Mouse (Mus musculus): Measurements from ENCODE around the gene Unc45b. TPM values are rescaled to one million over a fixed set of nuclear protein-coding genes. Genes with fewer than 3 reads are reported as not detected.
"Not testable (repeated sequence)": the region's sequence is repeated elsewhere in the genome, so short reads cannot be mapped to it uniquely, and the experiment has no call there.

Unc45b gene
- total RNA-seq, 2 experiments from 2014 or later, result 115 to 124 TPM

DNA sequence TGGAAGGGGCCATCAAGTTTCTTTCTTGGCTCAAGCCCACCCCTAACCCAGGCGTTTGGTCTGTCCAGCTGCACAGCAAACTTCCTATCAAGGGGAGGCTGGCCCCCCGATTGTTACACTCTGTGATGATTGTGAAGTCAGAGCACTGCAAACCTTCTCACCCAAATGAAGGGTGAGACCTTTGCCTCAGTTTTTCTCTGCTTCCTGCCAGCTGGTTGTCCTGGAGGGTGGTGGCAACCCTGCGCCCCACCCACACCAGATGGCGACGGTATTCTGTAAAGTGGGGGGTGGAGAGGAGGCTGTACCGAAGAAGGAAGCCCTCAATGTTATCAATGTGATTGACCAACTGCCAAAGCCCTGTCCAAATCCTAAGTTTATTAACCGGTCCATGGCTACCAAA, 18.4 kb upstream of the Unc45b start, which contains the start of gene Fndc8:
Fndc8 (plus strand) TSS at position 189 of the 400 bp plus-strand sequence.
- DNase-seq (ENCODE audit: low spot score in 2 of 2), result no peak

DNA sequence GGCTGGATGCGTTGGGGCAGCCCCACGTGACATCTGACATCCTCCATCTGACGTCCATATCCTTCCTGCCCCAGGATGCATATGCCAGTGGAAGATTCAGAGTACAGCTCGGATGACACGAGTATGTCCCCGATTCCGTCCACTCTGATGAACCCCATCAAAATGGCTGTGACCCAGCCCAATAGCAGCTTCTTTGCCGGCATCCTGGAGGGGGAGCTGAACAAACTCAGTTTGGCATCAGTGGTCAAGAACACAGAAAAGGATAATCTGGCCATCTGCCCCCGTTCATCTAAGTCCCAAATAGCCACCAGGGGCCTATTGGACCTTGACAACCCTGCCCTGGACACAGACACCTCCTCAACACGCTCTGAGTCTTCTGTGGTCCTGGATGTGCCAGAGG, 12.9 kb upstream of the Unc45b start:
- DNase-seq (ENCODE audit: low spot score in 2 of 2), result no peak

DNA sequence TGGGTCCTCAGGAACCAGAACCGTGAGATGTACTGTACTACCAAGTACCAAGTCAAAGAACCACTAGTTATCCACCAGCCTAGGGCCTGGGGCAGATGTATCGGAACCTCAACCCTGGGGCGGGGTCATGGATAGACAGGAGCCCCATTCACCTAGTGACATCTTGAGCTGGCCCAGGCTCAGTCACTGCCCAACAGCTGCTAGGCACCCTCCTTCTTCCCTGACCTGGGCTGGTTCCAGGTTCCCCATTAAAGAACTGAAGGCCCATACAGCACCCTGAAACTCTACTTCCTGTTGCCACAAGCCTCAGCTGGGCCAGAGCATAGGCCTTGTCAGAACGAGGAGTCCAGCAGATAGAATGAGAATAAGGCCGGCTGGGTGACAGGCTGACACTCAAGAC, 10.6 kb upstream of the Unc45b start:
- no peak for DNase-seq (ENCODE audit: low spot score in 2 of 2)

DNA sequence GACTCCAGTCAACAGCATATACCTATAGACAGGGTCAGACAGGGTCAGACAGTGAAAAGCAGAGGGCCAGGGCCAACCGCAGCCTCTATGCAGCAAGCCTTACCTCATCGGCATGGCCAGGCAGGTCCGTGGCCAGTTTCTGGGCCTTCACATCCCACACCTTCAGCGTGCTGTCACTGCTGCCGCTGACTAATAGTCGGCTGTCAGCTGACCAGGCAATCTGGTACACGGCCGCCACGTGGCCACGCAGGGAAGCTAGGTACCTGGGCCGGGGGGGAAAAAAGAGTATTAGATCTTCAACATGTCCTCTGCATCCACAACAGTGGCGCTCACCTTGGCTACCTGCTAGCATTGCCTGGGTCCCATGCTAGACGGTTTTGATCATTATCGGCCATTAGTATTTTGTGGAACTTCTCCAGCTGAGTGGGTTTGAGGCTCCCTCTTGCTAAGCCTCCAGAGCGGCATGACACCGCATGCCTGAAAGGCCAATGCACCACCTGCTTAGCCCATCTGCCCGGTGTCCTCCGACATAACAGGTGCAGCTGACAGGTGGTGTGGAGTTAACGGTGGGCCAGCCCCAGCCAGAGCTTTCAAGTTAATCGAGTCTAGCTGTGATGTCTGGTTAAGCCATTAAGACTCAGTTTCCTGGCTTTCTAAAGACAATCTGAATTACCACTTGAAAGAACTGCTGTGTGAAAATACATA, 8.6 kb upstream of the Unc45b start:
- no peak for DNase-seq (ENCODE audit: low spot score in 2 of 2)

DNA sequence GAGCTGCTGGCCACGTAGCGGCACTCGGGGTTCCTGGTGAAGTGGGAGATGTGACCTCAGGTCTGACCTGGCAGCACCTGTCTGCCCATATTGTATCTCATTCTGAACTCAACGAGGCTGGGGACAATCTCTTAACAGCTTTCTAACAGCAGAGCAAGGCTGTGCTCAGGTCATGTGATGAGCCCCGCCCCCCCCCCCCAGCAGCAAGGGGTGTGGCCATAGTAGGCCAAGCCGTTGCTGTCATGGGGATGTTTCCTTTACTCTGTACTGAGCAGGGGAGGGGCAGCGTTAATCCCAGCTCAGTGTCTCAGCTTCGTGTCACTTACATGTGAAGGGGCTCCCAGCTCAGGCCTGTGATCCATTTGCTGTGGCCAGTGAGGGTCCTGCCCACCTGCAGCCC, 5.4 kb upstream of the Unc45b start:
- no peak for DNase-seq (ENCODE audit: low spot score in 2 of 2)

DNA sequence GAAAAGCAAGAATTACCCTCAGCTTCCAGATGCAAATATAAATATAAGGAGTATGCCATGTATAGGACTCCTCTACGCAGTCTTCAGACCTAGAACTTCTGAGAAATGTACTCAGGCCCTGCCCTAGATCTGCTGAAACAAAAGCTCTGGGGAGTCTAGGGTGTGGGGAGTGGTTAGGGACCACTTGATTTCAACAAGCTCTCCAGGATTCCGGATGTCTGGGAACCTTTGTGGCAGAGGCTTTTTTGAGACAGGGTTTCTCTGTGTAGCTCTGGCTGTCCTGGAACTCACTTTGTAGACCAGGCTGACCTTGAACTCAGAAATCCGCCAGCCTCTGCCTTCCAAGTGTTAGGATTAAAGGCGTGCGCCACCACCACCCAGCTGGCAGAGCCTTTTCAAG, 4.5 kb upstream of the Unc45b start:
- no peak for DNase-seq (ENCODE audit: low spot score in 2 of 2)

DNA sequence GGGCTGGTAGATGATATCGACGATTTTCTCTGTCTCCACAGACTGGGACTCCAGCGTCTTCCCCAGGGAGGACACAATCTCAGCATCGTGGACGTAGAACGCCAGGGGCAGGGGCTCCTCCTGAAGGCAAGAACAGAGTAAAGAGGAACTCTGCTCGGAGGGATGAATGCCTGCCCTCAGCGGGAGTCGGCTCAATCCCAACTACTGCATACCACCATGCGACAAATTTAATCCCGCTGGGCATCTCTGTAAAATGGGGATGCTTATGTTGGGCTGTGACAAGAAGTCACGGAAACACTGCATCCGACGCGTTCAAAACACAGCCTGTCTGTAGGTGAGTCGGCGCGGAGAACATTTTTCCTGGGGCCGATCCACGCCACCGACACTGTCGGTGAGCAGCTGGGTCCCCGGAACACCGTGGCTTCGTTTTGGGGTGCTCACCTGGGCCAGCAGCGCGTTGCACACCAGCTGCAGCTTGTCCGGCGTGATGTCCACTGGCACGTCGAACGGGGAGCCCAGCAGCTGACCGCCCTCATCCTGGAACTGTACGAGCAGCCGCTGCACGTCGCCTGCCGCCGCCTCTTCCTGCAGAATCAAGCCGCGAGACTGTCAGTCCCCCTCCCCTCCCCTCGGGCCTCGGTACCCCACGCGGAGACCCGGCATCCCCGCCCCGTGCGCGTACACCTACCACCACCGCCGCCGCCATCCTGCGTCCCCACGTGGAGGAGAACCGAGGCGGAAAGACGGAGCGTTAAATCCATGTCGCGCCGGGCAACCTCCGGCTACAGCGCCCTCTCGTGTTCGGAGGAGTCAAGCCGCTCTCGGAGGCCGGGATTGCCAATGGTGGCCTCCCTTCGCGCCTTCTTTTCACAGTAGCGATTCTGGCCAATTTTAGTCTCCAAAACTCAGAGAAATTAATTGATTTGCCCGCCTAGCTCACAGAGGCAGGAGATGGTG, 2.4 kb upstream of the Unc45b start, which contains the start of gene Nle1:
Nle1 (minus strand) TSS at position 761 of the 957 bp plus-strand sequence.
- DNase-seq (ENCODE audit: low spot score in 2 of 2), result peak; percentile 82 to 93

DNA sequence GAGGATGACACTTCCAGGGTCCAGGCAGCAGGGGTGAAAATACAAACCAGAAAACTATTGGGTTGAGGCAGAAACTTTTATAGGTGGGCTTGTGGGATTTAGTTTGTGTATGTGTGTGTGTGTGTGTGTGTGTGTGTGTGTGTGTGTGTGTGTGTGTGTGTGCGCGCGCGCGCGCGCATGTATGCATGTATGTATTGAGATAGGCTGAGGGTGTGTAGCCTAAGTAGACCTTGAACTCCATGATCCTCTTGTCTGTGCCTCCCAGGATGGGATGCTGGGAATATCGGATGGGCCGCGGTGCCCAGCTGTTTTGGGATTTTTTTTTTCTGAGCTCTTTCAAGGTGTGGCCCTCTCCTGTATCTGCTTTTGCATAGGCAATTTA, 1.8 kb upstream of the Unc45b start:
- no peak for DNase-seq (ENCODE audit: low spot score in 2 of 2)

DNA sequence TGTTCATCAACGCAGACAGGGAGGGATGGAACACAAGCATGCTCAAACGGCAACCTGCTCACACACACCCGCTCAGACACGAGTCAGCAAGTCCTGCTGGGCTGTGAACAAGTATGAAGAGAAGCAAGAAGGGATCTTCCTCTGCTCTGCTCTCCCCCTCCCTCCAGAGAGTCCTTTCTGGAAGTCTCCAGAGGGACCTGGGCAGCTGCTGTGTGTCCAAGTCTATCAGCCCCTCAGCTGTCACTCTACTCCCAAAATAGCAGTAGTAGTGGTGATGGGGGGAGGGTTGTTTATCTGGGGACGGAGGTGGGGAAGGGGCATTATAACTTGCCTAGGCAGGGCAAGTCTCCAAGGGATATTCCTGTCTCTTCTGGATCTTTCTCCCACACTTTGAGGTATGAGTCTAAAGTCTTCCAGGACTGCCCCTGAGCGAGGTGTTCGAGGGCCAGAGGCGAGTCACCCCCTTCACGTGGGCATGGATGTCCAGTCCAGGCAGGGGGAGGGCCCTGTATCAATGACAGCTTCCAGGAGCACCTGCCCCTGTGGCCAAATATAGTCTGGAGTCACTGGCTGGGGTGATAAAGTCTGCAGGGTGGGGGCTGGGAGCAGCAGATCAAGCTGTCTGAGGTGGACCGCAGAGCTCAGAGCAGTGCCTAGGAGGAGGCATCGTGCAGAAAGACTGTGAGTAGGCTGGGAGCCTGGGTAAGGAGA, 484 bp downstream of the Unc45b start:
- DNase-seq (ENCODE audit: low spot score in 2 of 2), result peak in 1 of 2 experiments; percentile 36

DNA sequence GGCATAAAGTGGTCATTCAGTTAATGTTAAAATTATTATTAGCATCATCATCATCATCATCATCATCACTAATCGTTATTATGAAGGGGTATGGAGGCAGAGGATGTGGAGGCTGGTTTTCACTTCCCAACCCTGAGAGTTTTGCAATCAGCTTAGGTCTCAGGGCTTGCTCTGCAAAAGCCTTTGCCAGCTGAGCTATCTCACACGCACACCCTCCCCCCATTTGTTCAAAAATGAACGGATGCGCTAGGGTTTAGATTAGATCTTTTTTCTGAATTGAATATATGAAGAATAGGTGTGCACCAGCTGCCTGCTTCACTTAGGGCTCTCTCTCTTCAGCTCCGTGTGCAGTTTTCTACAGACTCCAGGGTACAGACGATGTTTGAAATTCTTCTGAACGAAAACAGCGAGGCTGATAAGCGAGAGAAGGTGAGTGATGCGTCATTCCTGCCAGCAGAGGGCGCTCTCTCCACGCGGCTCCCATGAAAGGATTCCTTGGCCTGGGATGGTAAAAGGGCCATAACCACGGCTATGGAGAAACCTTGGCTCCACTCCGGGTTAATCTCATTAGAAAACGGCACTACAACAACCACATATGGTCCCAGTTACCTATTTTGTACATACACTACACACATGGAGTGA, 4.5 kb downstream of the Unc45b start:
- DNase-seq (ENCODE audit: low spot score in 2 of 2), result peak; percentile 57 to 66

DNA sequence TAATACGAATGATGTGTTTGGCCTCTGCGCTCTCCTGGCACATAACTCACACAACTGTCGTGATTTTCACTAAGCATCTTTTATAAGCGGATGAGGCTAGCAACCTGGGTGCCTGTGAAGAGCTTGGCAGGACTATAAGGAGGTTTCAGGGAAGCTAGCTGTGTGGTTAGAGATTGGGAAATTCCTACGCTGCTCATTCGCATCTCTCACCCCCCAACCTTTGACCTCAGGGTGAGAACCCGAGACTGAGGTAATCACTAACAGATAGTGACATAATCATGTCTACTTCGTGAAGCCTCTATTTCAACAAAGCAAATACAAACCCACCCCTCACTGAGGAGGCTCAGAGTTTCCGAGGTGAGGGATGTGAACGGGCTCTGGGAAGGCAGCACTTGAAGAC, 10.4 kb downstream of the Unc45b start:
- DNase-seq (ENCODE audit: low spot score in 2 of 2), result no peak

DNA sequence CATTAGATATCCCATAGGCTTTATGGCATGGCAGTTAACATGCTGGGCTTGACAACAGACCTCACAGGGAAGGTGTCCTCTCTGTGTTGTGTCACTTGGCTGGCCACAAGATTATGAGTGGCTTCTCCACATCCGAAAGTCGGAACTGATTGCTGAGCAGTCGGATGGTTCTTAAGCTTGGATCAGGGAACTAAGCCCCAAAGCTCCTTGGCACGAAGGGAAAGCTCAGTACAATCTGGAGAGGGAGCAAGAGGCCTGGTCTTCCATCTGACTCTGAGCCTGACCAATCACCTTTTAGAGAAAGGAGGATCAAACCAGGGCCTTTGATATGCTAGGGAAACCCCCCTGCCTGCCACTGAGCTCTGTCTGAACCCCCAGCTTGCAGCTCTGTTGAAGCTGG, 11.3 kb downstream of the Unc45b start:
- DNase-seq (ENCODE audit: low spot score in 2 of 2), result no peak

DNA sequence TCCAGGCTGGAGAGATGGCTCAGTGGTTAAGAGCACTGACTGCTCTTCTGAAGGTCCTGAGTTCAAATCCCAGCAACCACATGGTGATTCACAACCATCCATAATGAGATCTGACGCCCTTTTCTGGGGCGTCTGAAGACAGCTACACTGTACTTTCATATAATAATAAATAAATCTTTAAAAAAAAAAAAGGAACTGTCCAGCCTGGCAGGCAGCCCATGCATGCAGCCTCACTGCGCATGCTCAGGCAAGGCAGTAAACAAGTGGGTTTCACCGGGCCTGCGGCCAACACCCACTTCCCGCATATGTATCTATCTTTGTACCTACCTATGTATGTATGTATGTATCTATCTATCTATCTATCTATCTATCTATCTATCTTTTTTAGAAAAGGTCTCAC, 13.6 kb downstream of the Unc45b start:
- not testable (repeated sequence) for DNase-seq (ENCODE audit: low spot score in 2 of 2)

DNA sequence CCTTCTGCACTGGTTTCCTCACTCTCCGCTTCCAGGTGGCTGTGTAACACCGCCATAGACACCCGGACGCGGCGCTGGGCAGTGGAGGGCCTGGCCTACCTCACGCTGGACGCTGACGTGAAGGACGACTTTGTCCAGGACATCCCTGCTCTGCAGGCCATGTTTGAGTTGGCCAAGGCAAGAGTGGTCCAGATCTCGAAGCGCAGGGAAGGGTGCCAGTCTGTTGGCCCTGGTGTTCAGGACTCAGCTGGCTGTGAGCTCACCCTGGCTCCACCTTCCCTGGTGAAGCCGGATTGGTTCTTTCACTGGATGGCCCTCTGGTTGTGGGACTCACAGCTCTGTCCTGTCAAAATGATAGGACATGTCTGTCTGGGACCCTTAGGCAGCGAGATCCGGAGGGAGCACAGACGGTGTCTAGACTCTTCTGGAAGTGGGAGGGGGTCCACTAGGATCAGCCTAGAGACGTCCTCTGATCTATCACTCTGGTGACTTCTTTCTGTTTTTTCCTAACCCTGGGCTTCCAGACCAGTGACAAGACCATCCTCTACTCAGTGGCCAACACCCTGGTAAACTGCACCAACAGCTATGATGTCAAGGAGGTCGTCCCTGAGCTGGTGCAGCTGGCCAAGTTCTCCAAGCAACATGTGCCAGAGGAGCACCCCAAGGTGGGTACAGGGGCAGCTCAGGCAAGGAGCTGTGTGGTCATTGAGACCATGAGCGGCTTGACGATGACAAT, 18.7 kb downstream of the Unc45b start:
- DNase-seq (ENCODE audit: low spot score in 2 of 2), result no peak

DNA sequence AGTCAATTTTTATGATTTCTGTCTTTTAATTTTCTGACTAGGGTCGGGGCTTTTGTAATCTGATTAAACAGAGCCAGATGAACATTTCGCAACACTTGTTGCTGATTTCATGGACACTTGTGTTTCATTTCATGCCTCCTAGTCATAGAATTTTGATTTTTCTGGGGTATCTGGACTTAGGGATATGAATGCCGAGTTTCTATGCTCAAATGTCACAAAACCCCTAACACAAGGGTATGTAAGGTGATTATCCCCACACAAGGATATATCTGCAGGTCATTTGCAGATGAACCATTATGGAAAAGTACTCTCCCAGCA, 19.2 kb downstream of the Unc45b start:
- DNase-seq (ENCODE audit: low spot score in 2 of 2), result no peak

DNA sequence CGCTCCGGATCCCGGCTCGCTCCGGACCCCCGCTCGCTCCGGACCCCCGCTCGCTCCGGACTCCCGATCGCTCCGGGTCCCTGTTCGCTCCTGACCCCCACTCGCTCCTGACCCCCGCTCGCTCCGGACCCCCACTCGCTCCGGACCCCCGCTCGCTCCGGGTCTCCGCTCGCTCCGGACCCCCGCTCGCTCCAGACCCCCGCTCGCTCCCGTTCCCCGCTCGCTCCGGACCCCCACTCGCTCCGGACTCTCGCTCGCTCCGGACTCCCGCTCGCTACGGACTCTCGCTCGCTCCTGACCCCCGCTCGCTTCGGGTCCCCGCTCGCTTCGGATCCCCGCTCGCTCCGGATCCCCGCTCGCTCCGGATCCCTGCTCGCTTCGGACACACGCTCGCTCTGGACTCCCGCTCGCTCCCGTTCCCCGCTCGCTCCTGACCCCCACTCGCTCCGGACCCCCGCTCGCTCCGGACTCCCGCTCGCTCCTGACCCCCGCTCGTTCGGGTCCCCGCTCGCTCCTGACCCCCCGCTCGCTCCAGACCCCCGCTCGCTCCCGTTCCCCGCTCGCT, 20.1 kb downstream of the Unc45b start:
- DNase-seq (ENCODE audit: low spot score in 2 of 2), result not testable (repeated sequence)

DNA sequence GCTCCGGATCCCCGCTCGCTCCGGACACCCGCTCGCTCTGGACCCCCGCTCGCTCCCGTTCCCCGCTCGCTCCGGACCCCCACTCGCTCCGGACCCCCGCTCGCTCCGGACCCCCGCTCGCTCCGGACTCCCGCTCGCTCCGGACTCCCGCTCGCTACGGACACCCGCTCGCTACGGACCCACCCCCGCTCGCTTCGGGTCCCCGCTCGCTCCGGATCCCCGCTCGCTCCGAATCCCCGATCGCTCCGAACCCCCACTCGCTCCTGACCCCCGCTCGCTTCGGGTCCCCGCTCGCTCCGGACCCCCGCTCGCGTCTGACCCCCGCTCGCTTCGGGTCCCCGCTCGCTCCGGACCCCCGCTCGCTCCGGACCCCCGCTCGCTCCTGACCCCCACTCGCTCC, 20.8 kb downstream of the Unc45b start:
- DNase-seq (ENCODE audit: low spot score in 2 of 2), result not testable (repeated sequence)

DNA sequence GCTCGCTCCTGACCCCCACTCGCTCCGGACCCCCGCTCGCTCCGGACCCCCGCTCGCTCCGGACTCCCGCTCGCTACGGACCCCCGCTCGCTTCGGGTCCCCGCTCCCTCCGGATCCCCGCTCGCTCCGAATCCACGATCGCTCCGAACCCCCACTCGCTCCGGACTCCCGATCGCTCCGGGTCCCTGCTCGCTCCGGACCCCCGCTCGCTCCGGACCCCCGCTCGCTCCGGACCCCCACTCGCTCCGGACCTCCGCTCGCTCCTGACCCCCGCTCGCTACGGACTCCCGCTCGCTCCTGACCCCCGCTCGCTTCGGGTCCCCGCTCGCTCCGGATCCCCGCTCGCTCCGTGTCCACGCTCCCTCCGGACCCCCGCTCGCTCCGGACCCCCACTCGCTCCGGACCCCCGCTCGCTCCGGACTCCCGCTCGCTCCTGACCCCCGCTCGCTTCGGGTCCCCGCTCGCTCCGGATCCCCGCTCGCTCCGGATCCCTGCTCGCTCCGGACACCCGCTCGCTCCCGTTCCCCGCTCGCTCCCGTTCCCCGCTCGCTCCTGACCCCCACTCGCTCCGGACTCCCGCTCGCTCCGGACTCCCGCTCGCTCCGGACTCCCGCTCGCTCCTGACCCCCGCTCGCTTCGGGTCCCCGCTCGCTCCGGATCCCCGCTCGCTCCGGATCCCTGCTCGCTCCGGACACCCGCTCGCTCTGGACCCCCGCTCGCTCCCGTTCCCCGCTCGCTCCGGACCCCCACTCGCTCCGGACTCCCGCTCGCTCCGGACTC, 21.5 kb downstream of the Unc45b start:
- DNase-seq (ENCODE audit: low spot score in 2 of 2), result not testable (repeated sequence)

DNA sequence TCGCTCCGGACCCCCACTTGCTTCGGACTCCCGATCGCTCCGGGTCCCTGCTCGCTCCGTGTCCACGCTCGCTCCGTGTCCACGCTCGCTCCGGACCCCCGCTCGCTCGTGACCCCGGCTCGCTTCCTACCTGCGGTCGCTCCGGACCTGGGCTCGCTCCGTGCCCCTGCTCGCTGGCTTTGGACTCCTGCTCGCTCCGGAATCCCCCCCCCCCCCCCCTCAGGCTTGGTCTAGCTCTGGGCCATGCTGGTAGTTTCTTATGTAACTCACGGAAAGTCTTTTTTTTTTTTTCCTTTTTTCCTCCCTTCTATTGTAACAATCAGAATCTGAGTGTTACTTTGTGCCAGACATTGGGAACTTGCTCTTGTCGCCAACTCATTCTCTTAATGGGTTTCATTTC, 22.8 kb downstream of the Unc45b start:
- no peak for DNase-seq (ENCODE audit: low spot score in 2 of 2)
